In the genomic region with DNA sequence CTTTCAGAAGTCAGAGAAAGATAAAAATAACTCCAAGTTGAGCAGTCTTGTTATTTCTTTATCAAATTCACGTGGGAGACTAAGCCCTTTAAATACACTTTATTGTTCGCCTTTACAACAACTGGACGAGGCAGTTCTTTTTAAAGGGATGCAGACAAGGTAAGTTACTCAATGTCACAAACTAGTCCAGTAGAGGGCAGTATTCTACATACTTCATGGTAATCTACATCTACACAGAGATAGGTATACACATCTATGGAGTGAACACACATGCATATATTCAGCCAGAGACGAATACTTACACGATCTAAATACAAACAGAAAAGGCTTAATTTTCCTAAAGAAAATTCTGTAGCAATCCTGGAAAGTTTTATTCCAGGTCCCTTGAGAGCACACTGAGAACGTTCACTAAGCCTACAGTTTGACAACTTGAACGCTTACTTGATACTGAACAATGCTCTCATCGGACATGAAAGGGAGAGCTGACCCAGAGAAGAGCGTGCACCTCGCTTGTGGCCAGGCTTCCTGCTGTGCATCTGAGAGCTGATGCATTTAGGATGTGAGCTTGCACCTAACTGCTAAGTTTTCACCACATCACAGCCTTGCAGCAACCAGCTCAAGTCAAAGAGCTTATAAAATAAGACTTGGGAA, we compare ENCODE assay signal across 7 mouse cellular contexts. TPM values are rescaled to one million over a fixed set of nuclear protein-coding genes. Genes with fewer than 3 reads are reported as not detected.
DNase-seq lines count a peak whose midpoint lies in the region; ATAC-seq and TF ChIP-seq lines count a peak whose summit lies in the region.

No protein-coding gene starts in this region.

- no peak overlapping the region for H3K9ac ChIP-seq in lung, postnatal 0 days (replicated peaks; ENCODE audit: low read depth)
- no peak overlapping the region for H3K9ac ChIP-seq in stomach, embryonic 16.5 days (ENCODE audit: low read length)

- 33% methylated on average over 10 of the region's 10 CpGs for WGBS in lung, postnatal 0 days
- 28% methylated on average over 10 of the region's 10 CpGs for WGBS in stomach, embryonic 16.5 days

- H3K27me3 ChIP-seq in lung, postnatal 0 days (replicated peaks; ENCODE audit: insufficient read depth, low read length), result no peaks in the 10 kb centered on the region
- H3K27me3 ChIP-seq in stomach, embryonic 16.5 days (ENCODE audit: control insufficient read depth, insufficient read depth, low read length), result no peaks in the 10 kb centered on the region

- H3K27ac ChIP-seq in lung, postnatal 0 days (ENCODE audit: low read length), result no peak overlapping the region
- H3K27ac ChIP-seq in stomach, embryonic 16.5 days (ENCODE audit: low read length), result no peak overlapping the region

- DNase-seq in left cerebral cortex, adult 11 months (ENCODE audit: low spot score), result peak; percentile 57
- no peak for DNase-seq in left cerebral cortex, postnatal 4 days
- DNase-seq in NIH3T3 (ENCODE audit: low read depth), result peak; percentile 76
- DNase-seq in embryo, embryonic 9.5 days (ENCODE audit: extremely low spot score), result peak; percentile 56
- peak; percentile 78 for DNase-seq in lung, postnatal 0 days (ENCODE audit: low spot score)
- DNase-seq in right cerebral cortex, adult 2 months (ENCODE audit: low spot score in 2 of 2), result no peak

- peak; percentile 73 for TF ChIP-seq CTCF in lung, postnatal 0 days (IDR thresholded peaks at IDR 0.05)

- TF ChIP-seq EP300 in lung, postnatal 0 days (IDR thresholded peaks at IDR 0.05), result no peak

- ATAC-seq in lung, postnatal 0 days, result no peak
- ATAC-seq in stomach, embryonic 16.5 days (ENCODE audit: insufficient read depth, low FRiP score), result peak; percentile 58; the same call in 1 of the 2 replicates

- no peaks in the 10 kb centered on the region for H3K36me3 ChIP-seq in lung, postnatal 0 days (ENCODE audit: insufficient read depth, low read length)
- no peaks in the 10 kb centered on the region for H3K36me3 ChIP-seq in stomach, embryonic 16.5 days (ENCODE audit: control insufficient read depth, insufficient read depth, low read length)

- intact Hi-C loops in left cerebral cortex, postnatal 4 days (cut with DNase I), result loop anchor here (2.0 to 10.0 kb wide), 5 partner anchors 115 to 1303 kb away; a partner anchor contains a TSS

- no peaks in the 10 kb centered on the region for H3K4me1 ChIP-seq in lung, postnatal 0 days (ENCODE audit: insufficient read depth, low read depth, low read length)
- no peaks in the 10 kb centered on the region for H3K4me1 ChIP-seq in stomach, embryonic 16.5 days (ENCODE audit: control insufficient read depth, insufficient read depth, low read length)

- H3K4me3 ChIP-seq in lung, postnatal 0 days (ENCODE audit: low read depth, low read length), result no peak overlapping the region
- no peak overlapping the region for H3K4me3 ChIP-seq in stomach, embryonic 16.5 days (replicated peaks; ENCODE audit: low read length)

- H3K9me3 ChIP-seq in lung, postnatal 0 days (ENCODE audit: low read length), result no peaks in the 10 kb centered on the region
- H3K9me3 ChIP-seq in stomach, embryonic 16.5 days (replicated peaks; ENCODE audit: control insufficient read depth, low read length), result no peaks in the 10 kb centered on the region

- no peak overlapping the region for H3K4me2 ChIP-seq in lung, postnatal 0 days (replicated peaks; ENCODE audit: low read depth, low read length)
- H3K4me2 ChIP-seq in stomach, embryonic 16.5 days (ENCODE audit: low read depth, low read length), result no peak overlapping the region

RNA-seq across cellular contexts. Expression of a gene that starts 24.3 kb away (rescaled TPM):
- 1 to 10 TPM; 1.4 to 2.2 TPM for total RNA-seq in left cerebral cortex, postnatal 4 days (2021)
- polyA plus RNA-seq in lung, postnatal 0 days (2015; fragmentation: Nextera tagmentation; extraction: Ambion mirVana), result 106 and 118 TPM in 2 replicates
- 18.3 and 19.9 TPM in 2 replicates for polyA plus RNA-seq in stomach, embryonic 16.5 days (2015; fragmentation: Nextera tagmentation; extraction: Ambion mirVana)

Comparison
In these comparisons a context has a peak if more than half of its experiments do, and no peak if none do; other contexts are left out.
1. DNase-seq: peak in left cerebral cortex, adult 11 months (single experiment), NIH3T3 (single experiment), embryo, embryonic 9.5 days (single experiment) and lung, postnatal 0 days (single experiment); none in left cerebral cortex, postnatal 4 days (single experiment) and right cerebral cortex, adult 2 months (0 of 2).